Mouse (Mus musculus): ENCODE results near the gene Map2k7.

Gene Map2k7

DNA sequence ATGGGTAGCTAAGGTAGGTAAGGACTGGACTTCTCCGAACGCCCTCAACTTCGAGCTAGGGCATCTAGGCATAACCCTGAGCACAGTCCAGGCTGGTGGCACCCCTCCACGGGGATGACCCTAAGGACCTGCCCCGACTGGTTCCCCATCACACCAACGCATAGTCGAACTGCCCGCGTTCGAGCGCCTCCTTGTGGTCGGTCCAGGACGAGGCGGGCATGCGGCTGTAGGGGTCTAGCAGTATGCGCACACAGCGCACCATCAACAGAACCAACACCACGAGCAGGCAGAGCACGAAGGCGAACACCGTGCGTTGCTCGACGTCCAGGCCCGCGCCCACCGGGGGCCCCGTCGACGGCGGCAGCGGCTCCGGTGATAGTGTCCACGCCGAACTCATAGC, 19.7 kb downstream of the Map2k7 start:
- DNase-seq (ENCODE audit: inconsistent age in 2 of 2, low spot score in 1 of 2) = peak; percentile 79 to 90

DNA sequence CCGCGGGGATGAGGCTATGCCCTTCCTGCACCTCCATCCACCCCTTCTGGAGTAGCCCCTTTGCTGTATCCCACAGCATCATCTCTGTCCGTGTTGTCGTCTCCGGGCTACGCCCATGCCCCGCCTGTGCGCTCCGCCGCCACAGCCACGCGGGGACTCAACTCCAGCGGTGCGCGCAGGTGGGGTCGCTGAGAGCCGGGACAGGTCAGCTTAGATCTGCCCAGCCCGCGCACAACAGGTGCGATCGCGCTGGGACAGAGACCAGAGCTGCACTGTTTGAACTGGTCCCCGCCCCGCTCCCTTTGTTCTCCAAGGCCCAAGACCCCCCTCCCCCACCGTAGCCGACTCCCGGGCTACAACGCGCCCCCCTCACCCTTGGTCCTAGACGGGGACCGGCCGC, 20.1 kb downstream of the Map2k7 start:
- DNase-seq (ENCODE audit: inconsistent age in 2 of 2, low spot score in 1 of 2) = peak in 1 of 2 experiments; percentile 59

DNA sequence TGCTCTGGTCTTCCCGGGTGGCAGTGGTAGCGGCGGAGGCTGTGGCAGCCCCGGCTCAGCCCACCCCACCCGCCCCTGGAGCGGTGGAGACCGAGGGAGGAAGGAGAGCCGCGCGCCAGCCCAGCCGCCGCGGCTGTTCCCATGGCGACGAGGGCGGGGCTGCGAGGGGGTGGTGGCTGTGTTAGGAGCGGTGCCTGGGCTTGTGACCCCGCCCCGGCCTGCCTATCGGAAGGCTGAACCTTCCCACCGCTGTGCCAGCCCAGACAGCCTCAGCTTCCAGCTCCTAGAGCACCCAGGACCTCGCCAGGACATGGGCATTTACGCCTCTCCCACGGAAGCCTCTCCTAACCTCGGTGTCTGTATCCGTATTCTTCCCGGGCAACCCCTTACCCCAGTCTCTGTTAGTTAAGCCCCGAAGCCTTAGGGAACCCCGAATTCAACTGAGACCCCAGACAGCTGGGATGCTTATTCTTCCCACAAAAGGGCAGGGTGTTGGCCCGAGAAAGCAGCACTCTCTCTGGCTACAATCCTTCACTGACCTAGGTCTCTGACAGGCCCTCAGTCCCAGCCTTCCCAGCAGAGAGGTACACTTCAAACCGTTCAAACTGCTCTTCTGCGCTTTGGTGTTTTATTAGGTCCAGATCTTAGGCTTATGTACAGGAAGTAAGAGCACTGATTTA, 20.7 kb downstream of the Map2k7 start, which contains the start of gene Ctxn1:
Ctxn1 (minus strand) TSS at position 150 of the 680 bp plus-strand sequence.
- DNase-seq (ENCODE audit: inconsistent age in 2 of 2, low spot score in 1 of 2) = peak; percentile 97 to 98

DNA sequence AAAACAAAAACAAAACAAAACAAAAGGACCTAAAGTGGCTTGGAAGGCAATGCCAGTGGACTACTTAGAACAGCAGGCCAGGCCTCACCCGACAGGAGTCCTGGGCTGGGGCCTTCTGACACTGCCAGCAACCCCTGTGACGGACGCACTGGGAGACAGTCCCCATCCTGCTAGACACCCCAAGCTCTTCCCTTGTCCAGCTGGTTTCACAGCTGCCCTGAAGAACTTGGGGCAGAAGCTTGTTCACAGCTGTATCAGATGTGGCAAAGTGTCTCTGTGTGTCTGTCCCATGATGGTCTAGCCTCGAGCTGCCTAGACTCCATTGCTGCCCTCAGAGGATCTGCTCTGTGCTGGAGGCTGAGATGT, 21.2 kb downstream of the Map2k7 start:
- no peak for DNase-seq (ENCODE audit: inconsistent age in 2 of 2, low spot score in 1 of 2)

GRCm38 (mm10) chr8:4263105-4263791, 24.7 kb downstream of the Map2k7 start:
- DNase-seq (ENCODE audit: inconsistent age in 2 of 2, low spot score in 1 of 2) = no peak

- no peak for DNase-seq (ENCODE audit: inconsistent age in 2 of 2, low spot score in 1 of 2)
Observed at GRCm38 (mm10) chr8:4265160-4265914, 26.8 kb downstream of the Map2k7 start.

GRCm38 (mm10) chr8:4267627-4268026, 29.1 kb downstream of the Map2k7 start:
- peak; percentile 29 to 61 for DNase-seq (ENCODE audit: inconsistent age in 2 of 2, low spot score in 1 of 2)

- no peak for DNase-seq (ENCODE audit: inconsistent age in 2 of 2, low spot score in 1 of 2)
Observed at GRCm38 (mm10) chr8:4269609-4270008, 31.1 kb downstream of the Map2k7 start.

- DNase-seq (ENCODE audit: inconsistent age in 2 of 2, low spot score in 1 of 2) = peak; percentile 96 to 97
Observed at GRCm38 (mm10) chr8:4275275-4276110, 37.0 kb downstream of the Map2k7 start, which contains the start of gene Timm44. Timm44 (minus strand) TSS chr8:4275913.

GRCm38 (mm10) chr8:4276111-4276465, 37.5 kb downstream of the Map2k7 start:
- no peak for DNase-seq (ENCODE audit: inconsistent age in 2 of 2, low spot score in 1 of 2)

DNA sequence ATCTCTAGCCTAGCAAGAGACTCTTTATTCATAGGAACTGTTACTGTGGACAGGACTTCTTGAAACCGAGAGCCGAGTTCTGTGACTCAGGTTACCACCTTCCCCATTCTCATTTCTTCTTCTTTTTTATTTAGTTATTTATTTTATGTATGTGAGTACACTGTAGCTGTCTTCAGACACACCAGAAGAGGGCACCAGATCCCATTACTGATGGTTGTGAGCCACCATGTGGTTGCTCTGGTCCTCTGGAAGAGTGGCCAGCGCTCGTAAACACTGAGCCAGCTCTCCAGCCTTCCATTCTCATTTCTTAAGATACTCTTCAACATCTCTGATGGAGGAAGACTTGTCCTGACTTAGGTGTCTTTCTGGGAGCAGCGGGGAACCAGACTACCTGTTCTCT, 54.2 kb downstream of the Map2k7 start:
- DNase-seq (ENCODE audit: inconsistent age in 2 of 2, low spot score in 1 of 2) = no peak
